Mouse (Mus musculus) G1E (cell line): Measurements from ENCODE around the gene Ehf. TPM values are rescaled to one million over a fixed set of nuclear protein-coding genes. Genes with fewer than 3 reads are reported as not detected.

Source experiments
- ATAC-seq: 2 replicates; pipeline ENCODE4 v1.8.0; 2016; ENCODE audit warnings: mild to moderate bottlenecking; ENCODE audit not compliant: insufficient number of reproducible peaks, poor library complexity, low FRiP score, severe bottlenecking; ENCODE audit errors: extremely low read depth
- DNase-seq: peaks from one replicate; pipeline ENCODE4 v3.0.0; 2012; ENCODE audit warnings: low spot score
- H3K27me3 ChIP-seq: 2 replicates; pipeline ENCODE4 v1.6.1; 2012; ENCODE audit warnings: mild to moderate bottlenecking, low read length, inconsistent platforms; ENCODE audit not compliant: insufficient read depth
- H3K36me3 ChIP-seq: replicated peaks from 2 replicates; pipeline ENCODE3; 2012; ENCODE audit warnings: mild to moderate bottlenecking, inconsistent platforms
- H3K4me1 ChIP-seq: 2 replicates; pipeline ENCODE4 v1.6.1; 2012; ENCODE audit warnings: low read depth, low read length, inconsistent platforms, mixed read lengths; ENCODE audit not compliant: insufficient read depth
- H3K4me3 ChIP-seq: 2 replicates; pipeline ENCODE4 v1.5.1; 2012; ENCODE audit warnings: low read depth, mild to moderate bottlenecking, inconsistent platforms, low read length, moderate library complexity, mixed read lengths
- H3K9me3 ChIP-seq: replicated peaks from 2 replicates; pipeline ENCODE4 v1.6.1; 2012; ENCODE audit warnings: inconsistent platforms
- CTCF ChIP-seq: IDR thresholded peaks from 2 replicates; pipeline ENCODE4 v1.5.1; 2012; ENCODE audit warnings: low read depth, low read length, inconsistent platforms, mixed read lengths
- GATA1 ChIP-seq: IDR thresholded peaks from 2 replicates; pipeline ENCODE4 v1.6.1; 2012; ENCODE audit warnings: borderline replicate concordance, low read length, inconsistent platforms, mixed read lengths
- GATA2 ChIP-seq: IDR thresholded peaks from 2 replicates; pipeline ENCODE4 v1.6.1; 2012; ENCODE audit warnings: low read depth, low read length, inconsistent platforms, borderline replicate concordance
- POLR2AphosphoS5 ChIP-seq: IDR thresholded peaks from 2 replicates; pipeline ENCODE4 v1.6.1; 2012; ENCODE audit warnings: low read depth, low read length, inconsistent platforms; ENCODE audit not compliant: insufficient replicate concordance
- TAL1 ChIP-seq: conservative IDR thresholded peaks from 2 replicates; pipeline ENCODE4 v1.6.1; 2012; ENCODE audit warnings: low read depth, low read length, inconsistent platforms, mixed read lengths
- polyA plus RNA-seq: library from polyadenylated mRNA; stranded (reverse); fragments of >175 nt; gene quantifications from 2 replicates; pipeline ENCODE4 v1.2.3, GENCODE M21; 2012
- total RNA-seq, 2 experiments: library from RNA; stranded (forward) in 1 of 2; stranded (reverse) in 1 of 2; fragments of 200-1000 nt in 1 of 2; fragments of >200 nt in 1 of 2; fragmentation: Nextera tagmentation in 1 of 2; gene quantifications; 2 replicates each; pipeline ENCODE4 v1.2.3; 2014 to 2017

Ehf gene
- total and polyA plus RNA-seq, 3 experiments, result 0.15 to 21.1 (median 0.98) TPM

- DNase-seq, result no peak
- TF ChIP-seq GATA1, result no peak
- TF ChIP-seq GATA2, result no peak
- no peak for TF ChIP-seq TAL1
- TF ChIP-seq POLR2AphosphoS5, result no peak
- TF ChIP-seq CTCF, result no peak
- no peaks in the 10 kb centered on the region for H3K9me3 ChIP-seq
- H3K36me3 ChIP-seq, result no peaks in the 10 kb centered on the region
- no peaks in the 10 kb centered on the region for H3K27me3 ChIP-seq
- no peak for ATAC-seq
- H3K4me1 ChIP-seq, result peaks cover 83% of the 10 kb centered on the region
- H3K4me3 ChIP-seq, result no peak overlapping the region
Measured at GRCm38 (mm10) chr2:103338706-103339105, 35.6 kb upstream of the Ehf start.

DNA sequence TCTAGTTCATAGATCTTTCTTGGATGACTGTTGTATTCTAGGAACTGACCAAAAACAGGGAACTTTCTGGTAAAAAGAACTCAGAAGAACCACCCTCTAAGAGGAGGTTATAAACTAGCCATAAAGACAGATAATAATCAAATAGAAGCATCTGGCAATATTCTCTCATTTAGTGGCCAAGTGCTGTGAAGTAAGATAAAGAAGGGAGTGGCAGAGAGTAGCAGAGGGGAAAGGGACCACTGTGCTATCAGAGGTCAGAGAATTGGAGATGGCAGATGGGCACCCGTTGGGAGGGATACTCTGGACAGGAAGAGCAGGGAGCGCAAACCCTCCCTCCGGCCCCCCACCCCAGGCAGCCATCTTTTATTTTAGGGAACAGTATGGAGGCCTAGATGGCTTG is 34.3 kb upstream of the Ehf start:
- TF ChIP-seq POLR2AphosphoS5 (no peak), TAL1 (peak; percentile 87)
- H3K9me3 ChIP-seq, result no peaks in the 10 kb centered on the region
- H3K36me3 ChIP-seq, result no peaks in the 10 kb centered on the region
- ATAC-seq, result peak; percentile 93
- peaks cover 71% of the 10 kb centered on the region for H3K4me1 ChIP-seq
- no peaks in the 10 kb centered on the region for H3K27me3 ChIP-seq
- H3K4me3 ChIP-seq, result peak overlapping the region; percentile 23; the same call in 1 of the 2 replicates
- DNase-seq, result peak; percentile 50

DNA sequence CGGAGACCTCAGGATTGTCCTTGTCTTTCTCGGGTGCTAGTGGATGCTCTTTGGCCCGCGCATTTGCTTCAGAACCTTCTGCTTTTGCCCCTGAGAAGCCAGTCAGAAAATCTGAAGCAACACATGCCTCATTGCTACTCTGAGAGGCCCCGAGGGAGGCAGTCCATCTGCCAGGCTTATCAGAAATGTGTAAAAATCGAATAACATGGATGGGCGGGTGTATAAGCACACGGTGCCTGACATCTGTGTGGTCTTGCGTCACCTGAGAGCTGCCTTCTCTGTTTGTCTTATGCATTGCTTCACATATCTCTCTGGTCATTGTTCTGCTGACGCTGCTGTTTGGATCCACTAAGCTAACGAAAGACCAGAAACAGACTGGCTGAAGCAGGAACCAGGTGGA is 33.5 kb upstream of the Ehf start:
- peaks cover 71% of the 10 kb centered on the region for H3K4me1 ChIP-seq
- DNase-seq (no peak), ATAC-seq (peak; percentile 36)
- no peaks in the 10 kb centered on the region for H3K9me3 ChIP-seq
- no peak overlapping the region; the same call in 1 of the 2 replicates for H3K4me3 ChIP-seq
- no peaks in the 10 kb centered on the region for H3K36me3 ChIP-seq
- H3K27me3 ChIP-seq, result peaks cover 2% of the 10 kb centered on the region; the same call in 1 of the 2 replicates
- TF ChIP-seq CTCF (no peak), TAL1 (peak; percentile 39; the same call in 1 of the 2 replicates), POLR2AphosphoS5 (no peak)

GRCm38 (mm10) chr2:103336000-103336399 is 32.9 kb upstream of the Ehf start:
- ATAC-seq (no peak), DNase-seq (no peak)
- H3K36me3 ChIP-seq, result no peaks in the 10 kb centered on the region
- peaks cover 2% of the 10 kb centered on the region; the same call in 1 of the 2 replicates for H3K27me3 ChIP-seq
- H3K9me3 ChIP-seq, result no peaks in the 10 kb centered on the region
- no peak overlapping the region for H3K4me3 ChIP-seq
- H3K4me1 ChIP-seq, result peaks cover 66% of the 10 kb centered on the region
- TF ChIP-seq GATA1 (no peak), POLR2AphosphoS5 (no peak), GATA2 (no peak), TAL1 (no peak), CTCF (no peak)

DNA sequence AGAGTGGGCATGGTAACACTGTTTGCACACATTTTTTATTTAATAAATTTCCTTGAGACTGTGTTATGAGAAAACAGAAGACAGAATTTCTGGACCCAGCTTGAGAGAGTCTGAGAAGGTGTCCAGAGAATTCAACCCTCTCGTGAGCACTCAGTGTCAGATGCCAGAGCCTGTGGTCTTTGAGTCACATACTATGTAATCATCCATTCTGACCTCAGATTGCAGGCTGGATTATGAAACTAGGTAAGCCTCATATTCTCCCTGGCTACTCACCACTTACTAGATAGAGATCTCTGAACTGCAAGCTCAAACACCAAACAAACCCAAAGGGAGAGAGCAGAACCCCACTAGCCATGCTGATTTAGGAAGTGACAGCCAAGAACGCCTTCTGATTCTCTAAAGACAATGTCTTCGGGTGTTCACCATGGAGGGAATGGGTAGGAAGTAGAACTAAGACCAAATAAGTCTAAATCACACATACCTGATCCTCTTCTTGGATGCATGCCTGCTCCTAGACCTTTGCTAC is 28.7 kb upstream of the Ehf start:
- Histone ChIP-seq H3K9me3 (no peaks in the 10 kb centered on the region), H3K27me3 (peaks cover 2% of the 10 kb centered on the region; the same call in 1 of the 2 replicates), H3K36me3 (no peaks in the 10 kb centered on the region), H3K4me3 (no peak overlapping the region), H3K4me1 (peaks cover 68% of the 10 kb centered on the region)
- TF ChIP-seq POLR2AphosphoS5, result no peak
- TF ChIP-seq TAL1, result no peak
- no peak for TF ChIP-seq GATA1
- TF ChIP-seq CTCF, result no peak
- TF ChIP-seq GATA2, result no peak
- DNase-seq (no peak), ATAC-seq (no peak)

DNA sequence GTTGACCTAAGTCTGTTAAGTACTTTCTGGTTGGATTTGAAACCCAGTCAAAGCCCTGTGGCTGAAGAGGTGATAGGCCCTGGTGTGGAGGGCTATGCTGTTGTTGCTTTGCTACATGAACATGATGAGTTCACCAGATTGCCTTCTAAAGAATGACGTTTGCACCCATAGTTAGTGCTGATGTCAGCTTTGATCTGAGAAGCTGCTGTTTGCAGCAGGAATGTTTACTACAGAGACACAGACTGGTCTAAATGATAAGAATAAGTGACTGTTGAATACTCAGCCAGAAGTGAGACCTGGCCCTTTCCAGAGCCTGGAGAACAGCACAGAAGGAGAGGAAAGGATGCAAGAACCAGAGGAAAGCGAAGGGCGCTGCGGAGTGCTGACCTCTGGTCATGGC is 25.7 kb upstream of the Ehf start:
- Histone ChIP-seq H3K36me3 (no peaks in the 10 kb centered on the region), H3K27me3 (peaks cover 9% of the 10 kb centered on the region; the same call in 1 of the 2 replicates), H3K4me3 (peak overlapping the region; percentile 57; the same call in 1 of the 2 replicates), H3K9me3 (no peaks in the 10 kb centered on the region), H3K4me1 (peaks cover 79% of the 10 kb centered on the region)
- TF ChIP-seq TAL1 (peak; percentile 25; the same call in 1 of the 2 replicates), GATA2 (no peak), GATA1 (no peak), CTCF (no peak), POLR2AphosphoS5 (no peak)
- DNase-seq (no peak), ATAC-seq (0 out of 2 replicates have a peak, but pooled peaks have one; percentile 15)
